ENCODE assay signal across 8 mouse cellular contexts in the genomic region with DNA sequence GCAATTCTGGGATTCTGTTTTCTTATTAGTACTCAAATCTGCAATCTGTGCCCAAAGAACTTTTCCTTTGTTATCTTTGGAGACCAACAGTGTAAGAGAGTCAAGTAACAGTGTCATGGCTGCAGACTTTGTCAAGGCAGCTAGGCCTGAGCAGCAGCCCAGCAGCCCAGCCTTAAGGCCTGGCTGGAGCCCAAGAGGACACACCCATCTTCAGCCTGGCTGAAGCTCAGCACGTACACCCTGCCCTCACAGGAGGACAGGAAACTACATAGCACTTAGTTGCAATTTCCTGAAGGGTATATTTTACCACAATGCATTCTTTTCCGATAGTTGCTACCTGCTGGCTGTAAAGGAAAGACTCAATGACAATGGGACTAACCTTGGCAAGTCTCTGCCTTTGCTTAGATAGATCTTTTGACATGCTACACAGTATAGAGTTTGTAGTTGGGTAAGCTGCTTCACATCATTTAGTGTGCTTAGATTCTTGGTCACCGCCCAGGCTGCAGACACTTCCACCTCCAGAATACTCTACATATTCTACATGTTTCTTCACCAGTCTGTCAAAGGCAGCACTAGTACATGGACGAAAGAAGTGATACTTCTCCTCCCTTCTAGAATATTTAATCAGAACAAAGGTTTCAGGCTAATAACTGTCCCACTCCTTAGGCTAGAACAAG. TPM values are rescaled to one million over a fixed set of nuclear protein-coding genes. Genes with fewer than 3 reads are reported as not detected.
DNase-seq lines count a peak whose midpoint lies in the region; ATAC-seq and TF ChIP-seq lines count a peak whose summit lies in the region.
"Not testable (repeated sequence)": the region's sequence is repeated elsewhere in the genome, so short reads cannot be mapped to it uniquely, and the experiment has no call there.

No protein-coding gene starts in this region.

- TF ChIP-seq CTCF in G1E (IDR thresholded peaks at IDR 0.05; ENCODE audit: low read depth, low read length) = not testable (repeated sequence)

- 0 out of 2 replicates have a peak, but pooled peaks have one; percentile 52 for ATAC-seq in G1E (ENCODE audit: extremely low read depth, insufficient number of reproducible peaks, low FRiP score, poor library complexity, severe bottlenecking)
- peak; percentile 82 for ATAC-seq in frontal cortex, adult (ENCODE audit: low TSS enrichment)
- peak; percentile 78 for ATAC-seq in heart, embryonic 15.5 days (replicated peaks; ENCODE audit: insufficient number of reproducible peaks, insufficient read depth, low FRiP score, low read depth)
- ATAC-seq in intestine, embryonic 16.5 days = peak; percentile 96
- ATAC-seq in kidney, embryonic 16.5 days (ENCODE audit: low FRiP score, low TSS enrichment) = peak; percentile 90
- peak; percentile 68 for ATAC-seq in liver, embryonic 12.5 days
- ATAC-seq in lung, embryonic 15.5 days (ENCODE audit: borderline replicate concordance, extremely low read depth, low FRiP score, low TSS enrichment) = peak; percentile 87
- ATAC-seq in neutrophil, adult 5-6 weeks (ENCODE audit: extremely low read depth, insufficient number of reproducible peaks, low FRiP score, poor library complexity, severe bottlenecking) = peak; percentile 83

- WGBS in heart, embryonic 15.5 days = 18% methylated on average over 1 of the region's 4 CpGs
- WGBS in intestine, embryonic 16.5 days = 0% methylated on average over 1 of the region's 4 CpGs
- WGBS in kidney, embryonic 16.5 days = 0% methylated on average over 1 of the region's 4 CpGs
- 0% methylated on average over 1 of the region's 4 CpGs for WGBS in liver, embryonic 12.5 days (ENCODE audit: insufficient replicate concordance)
- 21% methylated on average over 1 of the region's 4 CpGs for WGBS in lung, embryonic 15.5 days

- not testable (repeated sequence) for H3K4me3 ChIP-seq in G1E (ENCODE audit: low read depth, low read length); heart, embryonic 15.5 days; intestine, embryonic 16.5 days (ENCODE audit: low read length); kidney, embryonic 16.5 days (ENCODE audit: low read length); liver, embryonic 12.5 days; lung, embryonic 15.5 days

- not testable (repeated sequence) for H3K36me3 ChIP-seq in G1E (replicated peaks); heart, embryonic 15.5 days; intestine, embryonic 16.5 days (ENCODE audit: control insufficient read depth, insufficient read depth, low read length); kidney, embryonic 16.5 days (ENCODE audit: insufficient read depth, low read length); liver, embryonic 12.5 days; lung, embryonic 15.5 days

- DNase-seq in G1E (ENCODE audit: low spot score) = not testable (repeated sequence)

- not testable (repeated sequence) for H3K27ac ChIP-seq in heart, embryonic 15.5 days; intestine, embryonic 16.5 days (ENCODE audit: low read length); kidney, embryonic 16.5 days (ENCODE audit: low read length); liver, embryonic 12.5 days
- peak overlapping the region; percentile 41; the same call in 1 of the 2 replicates for H3K27ac ChIP-seq in lung, embryonic 15.5 days

- not testable (repeated sequence) for H3K9ac ChIP-seq in heart, embryonic 15.5 days; intestine, embryonic 16.5 days (ENCODE audit: low read depth, low read length); kidney, embryonic 16.5 days (replicated peaks; ENCODE audit: low read length); liver, embryonic 12.5 days; lung, embryonic 15.5 days

- not testable (repeated sequence) for H3K27me3 ChIP-seq in G1E (ENCODE audit: insufficient read depth, low read length); heart, embryonic 15.5 days; intestine, embryonic 16.5 days (replicated peaks; ENCODE audit: control insufficient read depth, insufficient read depth, low read length); kidney, embryonic 16.5 days (ENCODE audit: insufficient read depth, low read length); liver, embryonic 12.5 days (replicated peaks); lung, embryonic 15.5 days

- H3K9me3 ChIP-seq in G1E (replicated peaks); heart, embryonic 15.5 days (replicated peaks); intestine, embryonic 16.5 days (ENCODE audit: control insufficient read depth, low read length); kidney, embryonic 16.5 days (ENCODE audit: low read length); liver, embryonic 12.5 days (replicated peaks); lung, embryonic 15.5 days: not testable (repeated sequence)

- not testable (repeated sequence) for H3K4me1 ChIP-seq in G1E (ENCODE audit: insufficient read depth, low read depth, low read length); heart, embryonic 15.5 days (replicated peaks); intestine, embryonic 16.5 days (ENCODE audit: control insufficient read depth, insufficient read depth, low read length); kidney, embryonic 16.5 days (ENCODE audit: insufficient read depth, low read length); liver, embryonic 12.5 days; lung, embryonic 15.5 days

- H3K4me2 ChIP-seq in heart, embryonic 15.5 days; intestine, embryonic 16.5 days (ENCODE audit: low read depth, low read length); kidney, embryonic 16.5 days (replicated peaks; ENCODE audit: low read depth, low read length); liver, embryonic 12.5 days; lung, embryonic 15.5 days: not testable (repeated sequence)

RNA-seq across cellular contexts. Expression of gene Samd9l, which starts 15.1 kb away (rescaled TPM):
- total RNA-seq in G1E (2014; fragmentation: Nextera tagmentation) (22.6 and 23.6 TPM in 2 replicates), G1E (2017) (78.1 and 84.5 TPM in 2 replicates)
- 0.39 and 0.70 TPM in 2 replicates for polyA plus RNA-seq in G1E (2012)
- 2.6 and 3.0 TPM in 2 replicates for polyA plus RNA-seq in heart, embryonic 15.5 days (2015; fragmentation: Nextera tagmentation; extraction: Ambion mirVana)
- 8.8 and 11.1 TPM in 2 replicates for polyA plus RNA-seq in intestine, embryonic 16.5 days (2015; fragmentation: Nextera tagmentation; extraction: Ambion mirVana)
- polyA plus RNA-seq in kidney, embryonic 16.5 days (2015; fragmentation: Nextera tagmentation; extraction: Ambion mirVana) = 10.8 and 12.1 TPM in 2 replicates
- polyA plus RNA-seq in liver, embryonic 12.5 days (2016; fragmentation: Nextera tagmentation; extraction: Ambion mirVana) = 2.7 and 2.8 TPM in 2 replicates
- polyA plus RNA-seq in lung, embryonic 15.5 days (2015; fragmentation: Nextera tagmentation; extraction: Ambion mirVana) = 6.2 and 6.7 TPM in 2 replicates
- total RNA-seq in neutrophil, adult 5-6 weeks (2017) = 382 and 384 TPM in 2 replicates
